Mouse (Mus musculus) embryonic facial prominence, embryonic 15.5 days (tissue): Measurements from ENCODE around the gene Dach2. TPM values are rescaled to one million over a fixed set of nuclear protein-coding genes. Genes with fewer than 3 reads are reported as not detected.

ENCODE experiments used
- polyA plus RNA-seq: library from polyadenylated mRNA; unstranded; fragments of >200 nt; fragmentation: Nextera tagmentation; extraction: Ambion mirVana; gene quantifications from 2 replicates; pipeline ENCODE4 v1.2.1, GENCODE M21; 2015

Gene Dach2
- polyA plus RNA-seq, 1 experiment from 2014 or later = 2.0 TPM

Other genes with a start within 250 kb of the Dach2 start
- 11.2 and 12.2 TPM in 2 replicates for gene Chm, start 112.0 kb upstream of the Dach2 start, polyA plus RNA-seq